Mouse (Mus musculus) MEL (cell line): ENCODE measurements at regions not wholly inside any gene's neighbourhood (a gene's known extent, or its start where the extent isn't known, plus 50 kb on each side); places are given as distances from the start of the nearest gene placed in this dataset.

Experiments
- CTCF ChIP-seq, 3 experiments: IDR thresholded peaks in 2 of 3; conservative IDR thresholded peaks in 1 of 3; 2 replicates each; pipeline ENCODE4 v1.5.1; 2011 to 2012; ENCODE audit warnings: low read length in 3 of 3, low read depth in 2 of 3, mild to moderate bottlenecking in 2 of 3, improper control_type of control experiment in 1 of 3, inconsistent platforms in 1 of 3, mixed read lengths in 1 of 3, moderate library complexity in 1 of 3; ENCODE audit not compliant: control insufficient read depth in 1 of 3, insufficient read depth in 1 of 3, poor library complexity in 1 of 3, severe bottlenecking in 1 of 3
- ELF1 ChIP-seq: IDR thresholded peaks from 2 replicates; pipeline ENCODE4 v1.6.1; 2014; ENCODE audit warnings: low read depth, mild to moderate bottlenecking, inconsistent platforms, low read length, improper control_type of control experiment, moderate library complexity
- EP300 ChIP-seq, 2 experiments: IDR thresholded peaks; 2 replicates each; pipeline ENCODE4 v1.6.1; 2011; ENCODE audit warnings: improper control_type of control experiment in 2 of 2, low read length in 2 of 2, low read depth in 1 of 2, mild to moderate bottlenecking in 1 of 2
- HCFC1 ChIP-seq: IDR thresholded peaks from 2 replicates; pipeline ENCODE4 v1.6.1; 2012; ENCODE audit warnings: low read depth, mild to moderate bottlenecking, inconsistent platforms, low read length, improper control_type of control experiment, moderate library complexity
- MAFK ChIP-seq: IDR thresholded peaks from 2 replicates; pipeline ENCODE4 v1.6.1; 2011; ENCODE audit warnings: low read depth, mild to moderate bottlenecking, low read length, improper control_type of control experiment, borderline replicate concordance
- MAX ChIP-seq: IDR thresholded peaks from 2 replicates; pipeline ENCODE4 v1.6.1; 2011; ENCODE audit warnings: low read length, improper control_type of control experiment
- NELFE ChIP-seq: IDR thresholded peaks from 2 replicates; pipeline ENCODE4 v1.6.1; 2011; ENCODE audit warnings: low read depth, low read length, improper control_type of control experiment
- POLR2A ChIP-seq, 2 experiments: IDR thresholded peaks; 2 replicates each; pipeline ENCODE4 v1.6.1; 2011 to 2012; ENCODE audit warnings: low read length in 2 of 2, mild to moderate bottlenecking in 2 of 2, control low read depth in 1 of 2, improper control_type of control experiment in 1 of 2, low read depth in 1 of 2, moderate library complexity in 1 of 2; ENCODE audit not compliant: control insufficient read depth in 1 of 2, insufficient read depth in 1 of 2, poor library complexity in 1 of 2
- POLR2AphosphoS2 ChIP-seq: IDR thresholded peaks from 2 replicates; pipeline ENCODE4 v1.6.1; 2011; ENCODE audit warnings: low read length, improper control_type of control experiment
- RCOR1 ChIP-seq: IDR thresholded peaks from 2 replicates; pipeline ENCODE4 v1.6.1; 2012; ENCODE audit warnings: low read depth, mild to moderate bottlenecking, inconsistent platforms, low read length, improper control_type of control experiment
- ZNF384 ChIP-seq: IDR thresholded peaks from 2 replicates; pipeline ENCODE4 v1.6.1; 2012; ENCODE audit warnings: low read depth, mild to moderate bottlenecking, inconsistent platforms, low read length, improper control_type of control experiment

GRCm38 (mm10) chr10:96847433-96848165 is 230.8 kb downstream of the Btg1 start:
- TF ChIP-seq CTCF (IDR thresholded peaks at IDR 0.05 in 2 of 3, conservative IDR thresholded peaks at IDR 0.05 in 1 of 3; ENCODE audit: control insufficient read depth in 1 of 3, insufficient read depth in 1 of 3, low read depth in 2 of 3, low read length in 3 of 3, poor library complexity in 1 of 3, severe bottlenecking in 1 of 3) (no peak), ZNF384 (no peak), NELFE (no peak), MAX (no peak), RCOR1 (no peak), ELF1 (no peak), EP300 (IDR thresholded peaks at IDR 0.05; ENCODE audit: low read depth in 1 of 2, low read length in 2 of 2) (no peak), MAFK (no peak), POLR2A (IDR thresholded peaks at IDR 0.05; ENCODE audit: control insufficient read depth in 1 of 2, insufficient read depth in 1 of 2, low read depth in 1 of 2, low read length in 2 of 2, poor library complexity in 1 of 2) (no peak), HCFC1 (no peak), POLR2AphosphoS2 (no peak)
